Mouse (Mus musculus) megakaryocyte-erythroid progenitor cell, adult 5-6 weeks (primary cell): ENCODE results near the gene Mxd4. TPM values are rescaled to one million over a fixed set of nuclear protein-coding genes. Genes with fewer than 3 reads are reported as not detected.
A peak's percentile ranks its signal among the peaks of the same experiment; 100 is the strongest.

Experiments
- ATAC-seq: replicated peaks from 2 replicates; pipeline ENCODE4 v1.8.0; 2016; ENCODE audit warnings: mild to moderate bottlenecking, inconsistent platforms; ENCODE audit not compliant: severe bottlenecking, poor library complexity, low FRiP score, low TSS enrichment
- total RNA-seq, 2 experiments: library from RNA; stranded (forward) in 1 of 2; stranded (reverse) in 1 of 2; fragments of 200-1000, 215-1000 nt in 1 of 2; fragments of >200 nt in 1 of 2; fragmentation: Nextera tagmentation in 1 of 2; gene quantifications; 2 replicates each; pipeline ENCODE4 v1.2.3; 2014 to 2017

Mxd4 gene
- total RNA-seq (2014; fragmentation: Nextera tagmentation): 32.3 and 34.4 TPM in 2 replicates
- total RNA-seq (2017): 9.5 and 14.7 TPM in 2 replicates

DNA sequence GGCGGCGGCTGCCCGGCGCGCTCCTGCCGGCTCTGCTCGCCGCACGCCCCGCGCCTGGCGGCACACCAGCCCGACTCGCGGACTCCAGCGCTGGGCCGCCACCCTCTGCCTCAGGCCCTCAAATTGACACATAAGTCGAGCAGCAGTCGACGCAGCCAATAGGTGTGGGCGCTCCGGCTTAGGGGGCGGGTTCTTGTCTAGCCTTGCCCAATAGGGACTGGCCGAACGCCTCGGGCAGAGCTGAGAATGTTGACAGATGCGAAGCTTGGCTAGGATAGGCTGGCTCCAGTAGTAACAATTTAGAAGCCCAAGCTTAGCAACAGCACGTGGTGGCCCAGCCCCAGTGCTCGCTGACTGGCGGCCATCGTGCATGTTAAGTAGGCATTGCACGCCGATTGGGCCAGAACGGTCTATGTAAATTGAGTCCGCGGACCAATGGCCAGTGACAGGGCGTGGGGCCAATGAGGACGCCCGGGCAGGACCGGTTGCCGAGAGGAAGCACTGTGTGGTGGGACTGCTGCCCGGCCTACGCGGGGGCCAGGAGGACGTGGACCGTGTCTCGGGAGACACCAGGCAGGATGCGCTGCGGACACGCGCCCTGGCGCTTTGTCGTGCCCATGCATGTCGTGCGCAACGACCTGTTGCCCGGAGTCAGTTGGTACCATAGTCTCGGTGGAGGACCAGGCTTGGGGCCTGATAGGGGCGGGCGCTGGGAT lies at the start of gene Mxd4:
Gene Mxd4, minus strand, starts transcription at position 120 of the 716 bp plus-strand sequence.
- ATAC-seq: peak; percentile 97

DNA sequence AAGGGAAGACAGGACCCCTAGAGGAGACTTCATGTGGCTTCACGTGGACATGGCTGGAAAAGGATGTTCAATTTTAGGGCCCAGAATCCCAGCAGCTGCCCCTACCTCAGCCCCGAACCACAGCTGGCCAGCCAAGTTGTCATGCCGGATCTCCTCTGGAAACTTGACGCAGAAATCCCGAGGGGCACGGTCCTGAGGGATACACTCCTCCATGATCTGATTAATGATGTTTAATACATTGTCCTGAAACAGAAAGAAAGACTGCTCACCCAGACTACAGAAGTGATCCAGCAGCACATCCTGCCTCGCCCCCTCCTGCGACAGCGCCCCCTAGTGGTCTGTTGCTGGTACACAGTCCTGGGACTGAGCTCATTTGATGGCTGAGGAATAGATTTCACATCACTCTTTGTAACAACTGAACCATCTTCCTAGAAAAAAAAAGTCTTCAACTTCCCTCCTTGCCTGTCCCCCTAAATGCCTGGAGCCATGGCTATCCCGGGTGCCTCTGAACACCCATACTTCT lies 48.4 kb upstream of the Mxd4 start:
- ATAC-seq: peak; percentile 53; the same call in 1 of the 2 replicates

DNA sequence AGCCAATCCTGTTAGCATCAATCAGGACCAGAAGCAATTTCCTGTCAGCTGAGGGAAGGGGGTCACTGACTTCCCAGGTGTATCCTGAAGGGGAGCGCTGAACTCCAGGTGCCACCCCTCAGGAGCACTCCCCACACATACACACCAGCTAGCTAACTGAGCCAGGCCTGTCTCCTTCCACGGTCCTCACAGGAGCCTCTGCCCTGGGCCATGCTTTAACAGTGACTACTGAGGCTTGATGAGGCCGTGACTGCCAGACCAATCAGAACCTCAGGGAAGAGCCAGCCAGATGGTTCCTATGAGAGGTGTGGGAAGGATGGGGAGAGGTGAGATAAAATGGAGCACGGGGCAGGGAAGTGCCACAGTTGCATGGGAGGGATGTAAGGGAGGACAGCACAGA lies 47.5 kb upstream of the Mxd4 start:
- no peak for ATAC-seq

DNA sequence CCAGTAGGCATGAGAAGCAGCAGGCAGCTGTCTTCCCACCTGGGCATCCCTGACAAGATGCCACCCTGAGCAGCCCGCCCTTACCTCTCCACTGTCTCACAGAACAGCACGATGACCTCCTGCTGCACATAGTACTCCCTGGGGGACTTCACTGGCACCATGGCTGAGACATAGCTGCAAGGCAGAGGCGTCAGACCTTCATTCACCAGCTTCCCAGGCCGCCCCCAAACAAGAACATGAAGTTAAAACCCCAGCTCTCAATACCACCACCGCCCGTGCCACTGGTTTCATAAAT lies 45.6 kb upstream of the Mxd4 start:
- ATAC-seq: no peak

DNA sequence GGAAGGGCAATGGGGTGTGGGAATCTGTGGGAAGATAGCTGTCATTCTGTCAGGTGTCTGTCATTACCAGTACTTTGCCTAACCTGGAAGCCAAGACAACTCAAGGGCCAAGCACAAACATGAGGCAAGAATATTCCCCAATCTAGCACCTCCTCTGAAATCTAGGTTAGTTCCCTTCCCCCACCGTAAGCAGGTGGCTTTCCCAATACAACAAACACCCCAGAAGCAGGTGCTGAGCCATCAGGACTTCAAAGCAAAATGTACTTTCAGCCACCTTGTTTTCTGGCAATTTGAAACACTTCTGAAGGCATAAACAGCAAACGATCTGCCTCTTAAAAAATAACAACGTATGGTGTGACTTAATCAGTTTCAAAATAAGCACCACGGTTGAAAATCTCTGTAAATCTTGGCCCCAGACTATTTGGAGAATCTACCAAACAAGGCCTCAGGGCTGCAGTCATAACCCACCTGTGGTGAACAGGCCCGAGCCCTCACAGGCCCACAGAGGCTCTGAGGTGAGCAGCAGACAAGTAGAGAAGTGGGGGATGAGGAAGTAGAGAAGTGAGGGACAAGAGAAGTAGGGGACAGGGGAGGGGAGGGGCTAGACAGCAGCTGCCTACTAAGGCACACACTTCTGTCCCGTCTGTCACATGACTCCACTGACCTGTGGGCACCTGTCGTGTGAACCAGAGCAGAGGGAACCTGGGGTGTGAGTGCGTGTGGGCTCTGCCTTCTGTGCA lies 45.1 kb upstream of the Mxd4 start:
- no peak for ATAC-seq

DNA sequence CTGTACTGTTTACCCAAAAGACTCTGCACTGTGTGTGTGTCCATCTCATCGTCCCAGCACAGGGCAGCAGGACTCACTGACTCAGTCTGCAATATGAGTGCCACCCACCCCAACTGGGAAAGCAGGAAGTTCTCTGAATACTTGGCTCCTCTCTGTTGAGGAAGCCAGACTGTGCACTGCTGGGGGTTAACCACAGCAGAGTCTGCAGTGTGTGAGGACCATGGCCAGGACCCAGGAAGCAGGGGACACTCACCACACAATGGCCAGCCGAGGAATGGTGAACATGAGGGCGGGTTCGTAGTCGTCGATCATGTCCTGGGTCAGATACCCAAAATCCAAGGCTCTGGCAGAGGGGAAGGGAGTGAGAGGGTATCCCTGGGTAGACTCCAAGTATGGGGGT lies 44.4 kb upstream of the Mxd4 start:
- no peak for ATAC-seq

DNA sequence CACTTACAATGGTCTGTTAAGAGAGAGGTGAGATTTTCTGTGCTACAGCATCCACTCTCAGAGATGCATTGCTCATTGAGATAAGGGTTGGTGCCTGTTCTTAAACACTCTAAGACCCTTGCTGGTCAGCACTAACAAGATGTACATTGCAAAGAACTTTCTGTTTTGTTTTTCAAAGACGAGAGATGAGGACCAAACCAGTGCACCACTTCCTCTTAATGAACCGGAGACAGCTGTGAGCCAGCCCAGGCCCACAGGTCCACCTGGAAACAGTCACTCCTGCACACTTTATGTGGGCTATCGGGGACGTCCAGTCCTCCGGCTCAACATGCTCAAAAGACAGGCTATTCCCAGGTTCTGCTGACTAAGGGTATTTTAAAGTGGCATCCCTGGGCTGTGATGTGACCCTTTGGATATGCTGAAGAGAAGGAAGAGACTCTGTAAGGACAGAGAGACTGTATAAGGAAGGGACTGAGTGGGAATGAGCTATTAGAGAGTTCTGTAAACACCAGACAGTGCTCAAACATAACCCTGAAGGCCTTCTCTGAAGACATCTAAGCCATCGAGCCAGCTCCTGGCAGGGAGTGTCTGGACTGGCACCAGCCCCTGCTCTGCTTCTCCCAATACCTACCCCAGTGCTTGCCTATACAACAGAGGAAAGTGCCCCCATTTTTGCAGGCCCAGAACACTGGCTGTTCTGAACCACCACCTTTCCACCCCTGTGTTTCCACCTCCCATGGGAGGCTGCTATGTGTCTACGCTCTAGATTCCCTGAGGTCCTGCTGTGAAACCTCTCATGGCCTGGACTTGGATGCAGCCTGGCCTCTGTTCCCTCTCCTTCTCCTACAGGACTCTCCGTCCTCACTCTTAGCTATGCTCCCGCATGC lies 43.3 kb upstream of the Mxd4 start:
- ATAC-seq: no peak

DNA sequence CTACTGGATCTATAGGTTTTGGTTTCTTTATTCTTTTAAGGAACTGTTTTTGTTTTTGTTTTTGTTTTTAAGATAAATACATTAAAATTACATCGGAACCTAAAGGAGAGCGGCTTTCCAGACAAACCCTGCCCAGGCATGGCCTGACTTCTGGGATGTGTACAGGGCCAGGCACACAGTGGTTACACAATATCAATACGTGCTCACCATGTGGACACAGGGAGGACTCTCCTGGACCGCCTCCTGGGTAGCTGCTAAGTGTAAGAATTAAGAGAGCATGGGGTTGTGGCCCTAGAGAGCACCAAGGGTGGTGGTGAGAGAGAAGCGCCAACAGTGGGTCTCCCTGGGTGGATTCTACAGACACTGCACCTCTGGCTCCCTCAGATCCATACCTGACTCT lies 42.0 kb upstream of the Mxd4 start:
- ATAC-seq: no peak

DNA sequence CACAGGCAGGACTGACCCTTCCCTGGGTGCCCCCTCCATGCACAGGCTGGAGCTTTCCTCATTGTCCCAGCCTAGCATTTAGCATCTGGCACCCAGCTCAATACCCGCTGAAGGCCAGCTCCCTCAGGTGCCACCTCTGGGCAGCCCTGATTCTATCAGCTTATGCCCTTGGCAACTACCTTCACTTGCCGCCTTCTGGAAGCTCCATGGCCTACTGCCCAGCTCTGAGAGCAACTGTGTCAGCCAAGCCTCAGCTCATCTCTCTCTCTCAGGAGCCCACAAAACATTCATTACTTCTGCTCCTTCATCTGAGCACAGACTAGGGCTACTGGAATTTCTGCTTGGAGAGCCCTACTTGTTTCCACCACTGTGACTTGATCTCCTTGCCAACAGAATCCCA lies 38.0 kb upstream of the Mxd4 start:
- no peak for ATAC-seq

DNA sequence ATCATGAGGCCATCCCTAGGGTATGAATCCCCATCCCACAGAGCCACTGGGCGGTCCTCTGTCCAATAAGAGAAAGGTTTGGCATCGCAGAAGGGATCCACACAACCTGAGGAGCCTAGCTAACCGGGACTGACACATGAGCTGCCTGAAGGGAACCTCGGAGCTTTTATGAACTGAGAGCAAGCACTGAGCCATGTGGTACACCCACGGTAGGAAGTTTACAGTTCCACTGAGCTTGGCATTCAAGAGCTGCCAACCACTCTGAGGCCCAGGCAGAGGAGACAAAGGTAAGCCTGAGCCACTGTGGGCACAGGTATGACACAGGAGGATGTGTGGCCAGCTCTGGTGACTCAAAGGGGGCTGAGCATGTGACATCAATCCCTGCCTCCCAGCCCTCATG lies 37.0 kb upstream of the Mxd4 start:
- ATAC-seq: no peak

DNA sequence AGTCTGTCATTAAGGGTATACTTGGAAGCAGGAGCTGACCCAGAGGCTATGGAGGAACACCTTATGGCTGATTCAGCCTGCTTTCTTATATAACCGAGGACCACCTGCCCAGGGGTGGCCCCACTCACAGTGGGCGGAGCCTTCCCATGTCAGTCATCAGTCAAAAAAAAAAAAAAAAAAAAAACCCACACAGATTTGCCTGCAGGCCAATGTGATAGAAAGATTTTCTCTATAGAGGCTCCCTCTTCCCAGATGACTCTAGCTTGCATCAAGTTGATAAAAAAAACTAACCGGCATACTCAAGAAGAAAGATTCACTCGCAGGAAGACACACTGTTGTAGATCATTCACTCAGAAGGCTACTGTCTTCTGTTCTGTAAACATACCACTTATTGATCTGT lies 32.5 kb upstream of the Mxd4 start:
- no peak for ATAC-seq

DNA sequence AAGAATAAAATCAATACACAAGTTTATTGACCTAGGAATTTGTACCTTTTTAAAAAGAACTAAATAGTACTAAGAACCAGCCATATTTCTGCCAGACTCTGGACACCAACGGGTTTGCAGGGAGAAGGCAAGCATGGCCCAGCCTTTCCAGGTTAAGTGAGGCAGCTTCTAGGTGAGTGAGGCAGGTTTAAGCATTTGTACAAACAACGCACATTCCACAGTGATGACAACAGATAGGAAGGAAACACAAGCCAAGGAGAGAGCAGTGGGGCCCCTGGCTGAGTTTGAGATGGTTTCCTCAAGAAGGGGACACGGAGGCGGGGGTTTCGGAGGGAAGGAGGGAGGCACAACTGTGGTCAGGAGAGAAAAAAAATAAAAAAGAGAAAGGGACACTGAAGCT lies 31.2 kb upstream of the Mxd4 start:
- no peak for ATAC-seq

DNA sequence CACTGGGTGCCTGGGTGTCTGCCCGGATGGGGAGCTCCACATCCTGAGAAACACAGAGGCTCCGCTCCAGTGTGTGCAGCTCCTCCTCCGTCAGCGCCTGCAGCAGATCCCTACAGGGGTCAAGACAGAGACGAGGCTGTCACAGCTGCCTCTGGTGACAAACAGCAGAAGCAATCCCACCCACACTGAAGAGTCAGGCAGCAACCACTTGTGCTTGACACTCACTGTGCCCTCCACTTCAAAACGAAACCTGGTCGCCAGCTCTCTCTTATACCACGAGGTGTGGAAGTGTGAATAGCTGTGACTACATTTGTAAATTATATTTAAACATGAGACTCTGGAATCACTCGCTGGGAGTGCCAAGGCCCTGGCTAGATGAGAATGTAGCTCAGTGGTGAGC lies 30.2 kb upstream of the Mxd4 start:
- ATAC-seq: no peak

DNA sequence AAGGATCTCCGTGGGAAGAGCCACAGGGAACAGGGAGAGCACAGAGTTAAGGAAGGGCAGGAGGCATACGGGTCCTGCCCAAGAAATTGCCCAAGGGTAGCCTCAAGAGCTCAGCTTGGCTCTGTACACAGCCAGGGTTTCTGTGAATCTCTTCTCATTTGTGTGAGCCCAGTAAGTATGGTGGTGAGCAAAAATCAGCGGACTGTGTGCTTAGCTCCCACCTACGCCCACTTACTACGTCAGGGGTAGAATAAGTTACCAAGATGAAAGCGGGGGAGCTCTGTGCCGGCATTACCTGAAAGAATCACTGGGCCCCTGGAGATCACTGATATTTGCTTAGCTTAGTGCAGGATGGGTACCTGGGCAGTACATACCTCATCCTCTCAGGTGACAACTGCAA lies 28.5 kb upstream of the Mxd4 start:
- no peak for ATAC-seq

DNA sequence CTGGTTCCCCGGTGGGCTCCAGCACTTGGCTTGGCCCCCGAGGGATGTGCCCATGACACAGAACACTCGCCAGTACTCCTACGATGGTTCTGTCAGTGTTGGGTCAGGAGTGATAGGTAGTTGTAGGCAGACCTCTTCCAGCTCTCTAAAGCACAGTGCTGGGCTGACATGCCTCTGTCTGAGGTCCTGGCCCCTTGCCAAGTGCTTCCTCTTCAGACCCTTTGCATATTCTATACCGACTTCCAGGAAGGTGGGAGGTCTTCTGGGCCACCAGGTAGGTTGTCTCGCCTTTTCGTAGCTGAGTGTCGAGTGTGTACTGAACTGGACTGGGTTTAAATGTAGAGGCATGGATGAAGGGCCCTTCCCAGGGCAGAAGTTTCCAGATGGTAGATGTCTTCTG lies 26.1 kb upstream of the Mxd4 start:
- ATAC-seq: no peak

DNA sequence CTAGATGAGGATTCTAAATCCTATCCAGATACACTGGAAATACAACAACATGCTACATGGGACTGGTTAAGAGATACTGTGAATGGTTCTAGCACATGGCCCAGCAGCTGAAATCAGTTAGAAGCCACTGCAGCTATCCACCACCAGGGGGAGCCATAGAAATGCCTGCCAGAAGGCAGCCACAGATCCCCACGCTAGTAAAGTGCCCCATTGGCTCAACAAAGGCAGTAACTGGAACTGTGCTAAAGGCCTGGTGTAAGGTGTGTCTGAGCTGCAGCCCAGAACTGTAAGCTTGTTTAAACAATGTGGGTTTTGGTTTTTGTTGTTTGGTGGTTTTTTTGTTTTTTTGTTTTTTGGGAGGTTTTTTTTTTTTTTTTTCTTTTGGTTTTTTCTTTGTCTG lies 22.8 kb upstream of the Mxd4 start:
- ATAC-seq: peak; percentile 90

DNA sequence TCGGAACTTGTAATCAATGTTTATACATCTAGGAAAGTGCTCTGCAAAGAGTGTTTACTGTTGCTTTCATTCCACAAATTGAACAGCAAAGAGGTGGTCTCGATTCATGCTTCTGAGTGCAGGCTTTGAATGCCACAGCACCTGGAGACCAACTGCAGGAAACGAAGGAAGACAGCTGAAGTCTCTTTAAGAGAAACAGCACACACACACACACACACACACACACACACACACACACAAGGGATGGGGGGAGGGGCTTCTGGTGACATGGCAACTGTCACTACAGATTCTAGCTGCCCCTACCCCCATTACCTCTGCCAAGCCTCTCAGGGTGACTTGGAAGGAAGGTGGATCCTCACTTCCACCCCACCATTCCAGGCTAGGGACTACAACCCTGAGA lies 20.0 kb upstream of the Mxd4 start:
- no peak for ATAC-seq

DNA sequence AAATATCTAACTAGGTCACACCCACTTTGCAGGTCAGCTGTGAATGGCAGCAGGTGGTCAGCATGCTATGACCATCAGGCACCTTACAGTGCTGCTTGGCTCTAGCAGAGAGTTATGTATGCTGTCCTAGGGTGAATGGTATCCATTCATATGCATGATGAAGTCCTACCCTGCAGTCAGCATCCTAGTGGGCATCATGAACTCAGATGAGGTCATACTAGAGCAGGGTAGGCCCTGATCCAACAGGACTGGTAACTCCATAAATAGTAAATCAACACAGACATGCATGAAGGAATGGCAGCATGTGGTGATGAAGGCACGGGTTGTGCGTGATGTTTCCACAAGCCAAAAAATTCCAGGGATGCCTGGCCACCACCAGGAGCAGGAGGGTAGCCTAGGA lies 18.3 kb upstream of the Mxd4 start:
- no peak for ATAC-seq

DNA sequence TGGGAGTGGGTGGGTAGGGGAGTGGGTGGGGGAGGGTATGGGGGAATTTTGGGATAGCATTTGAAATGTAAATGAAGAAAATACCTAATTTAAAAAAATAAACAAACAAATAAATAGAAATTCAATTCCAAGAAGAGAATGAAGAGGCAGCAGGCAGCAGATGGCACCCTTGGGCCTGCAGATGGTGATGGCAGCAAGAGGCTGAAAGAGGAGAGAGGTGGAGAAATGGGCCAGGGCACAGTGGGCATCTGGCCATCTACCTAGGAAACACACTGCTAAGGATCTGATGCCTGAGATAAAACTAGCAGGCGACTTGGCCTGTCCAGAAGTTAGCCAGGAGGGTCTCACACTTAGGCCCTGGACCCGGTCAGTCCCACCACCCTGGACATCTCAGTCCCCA lies 17.4 kb upstream of the Mxd4 start:
- no peak for ATAC-seq

DNA sequence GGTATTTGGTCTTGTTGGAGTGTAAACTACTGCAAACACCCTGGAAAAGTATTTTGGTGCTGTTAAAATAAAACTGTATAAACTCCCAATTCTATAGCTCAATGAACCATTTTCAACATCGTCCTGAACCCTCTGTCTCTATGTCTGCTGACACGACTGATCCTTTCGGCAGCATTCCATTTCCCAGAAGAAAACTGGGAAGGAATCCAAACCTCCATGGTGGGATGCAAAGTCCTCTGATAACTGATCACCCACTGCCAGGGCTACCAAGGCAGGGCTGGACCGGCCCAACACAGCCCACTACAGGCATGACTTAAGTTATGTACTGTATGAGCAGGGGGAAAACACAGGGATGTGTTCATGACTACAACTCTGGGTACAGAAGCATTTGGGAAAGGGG lies 14.5 kb upstream of the Mxd4 start:
- ATAC-seq: no peak
